Mouse (Mus musculus): ENCODE results near the gene Agbl2.

The Agbl2 gene

DNA sequence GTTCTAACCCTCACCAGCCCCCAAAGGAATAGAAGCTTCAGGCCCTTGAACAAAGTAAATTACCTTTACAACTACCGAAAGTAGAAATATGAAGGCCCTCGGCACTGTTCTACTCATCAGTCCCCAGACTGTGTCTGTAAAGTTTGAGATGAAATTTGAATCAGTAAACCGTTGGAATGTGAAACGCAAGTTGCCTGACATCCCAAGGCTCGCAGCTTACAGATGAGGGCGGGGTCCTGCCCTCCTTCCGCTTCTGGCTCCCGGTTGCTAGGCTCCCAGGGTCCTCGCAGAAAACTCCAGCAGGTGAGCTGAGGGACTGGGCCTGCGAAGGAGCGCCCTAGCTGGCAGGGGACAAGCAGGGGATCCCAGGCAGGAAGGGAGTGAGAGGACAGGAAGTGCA lies at the start of gene Agbl2:
Gene Agbl2, plus strand, starts transcription at position 270 of the 400 bp plus-strand sequence.
- CTCF ChIA-PET: no interaction called here

- CTCF ChIA-PET: interaction anchor here (0.7 kb wide), 1 partner anchor 200 kb away, joined by 3 read pairs; no protein-coding TSS in a partner anchor
Measured at GRCm38 (mm10) chr2:90735326-90735725, 47.2 kb upstream of the Agbl2 start.

DNA sequence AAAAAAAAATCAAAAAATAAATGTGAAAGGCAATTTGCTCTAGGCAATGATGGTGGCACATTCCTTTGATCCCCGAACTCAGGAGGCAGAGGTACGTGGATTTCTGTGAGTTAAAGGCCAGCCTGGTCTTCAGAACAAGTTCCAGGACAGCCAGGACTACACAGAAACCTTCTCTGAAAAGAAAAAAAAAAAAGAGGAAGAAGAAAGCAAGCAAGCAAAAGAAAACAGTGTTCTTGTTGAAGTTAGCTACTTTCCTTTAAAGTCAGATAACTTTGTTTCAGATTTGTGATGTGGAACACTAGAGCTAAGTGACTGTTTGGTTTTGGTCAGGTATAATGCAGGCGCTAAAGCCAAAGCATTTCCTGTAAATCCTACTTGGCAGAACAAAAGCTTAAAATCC lies 43.7 kb upstream of the Agbl2 start:
- CTCF ChIA-PET: interaction anchor here (0.7 to 0.8 kb wide), 2 partner anchors 104 to 199 kb away, joined by 3 read pairs; no protein-coding TSS in a partner anchor

DNA sequence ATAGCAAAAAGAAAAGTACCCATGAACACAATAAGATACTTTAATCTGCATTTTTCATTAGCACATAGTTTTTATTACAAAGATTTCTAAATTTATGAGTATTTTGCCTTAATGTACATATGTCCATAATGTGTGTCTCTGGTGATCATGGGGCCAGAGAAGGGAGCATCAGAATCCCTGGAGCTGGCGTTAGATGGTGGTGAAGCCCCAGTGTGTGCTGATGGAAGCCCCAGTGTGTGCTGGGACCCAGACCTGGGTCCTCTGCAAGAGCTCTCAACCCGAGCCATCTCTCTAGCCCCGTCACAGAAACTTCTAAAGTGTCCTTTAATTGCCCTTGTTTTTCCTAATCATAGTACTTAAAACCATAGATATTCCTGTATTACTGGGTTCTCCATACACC lies 43.2 kb upstream of the Agbl2 start:
- CTCF ChIA-PET: interaction anchor here (0.7 to 0.8 kb wide), 2 partner anchors 104 to 199 kb away, joined by 3 read pairs; no protein-coding TSS in a partner anchor

DNA sequence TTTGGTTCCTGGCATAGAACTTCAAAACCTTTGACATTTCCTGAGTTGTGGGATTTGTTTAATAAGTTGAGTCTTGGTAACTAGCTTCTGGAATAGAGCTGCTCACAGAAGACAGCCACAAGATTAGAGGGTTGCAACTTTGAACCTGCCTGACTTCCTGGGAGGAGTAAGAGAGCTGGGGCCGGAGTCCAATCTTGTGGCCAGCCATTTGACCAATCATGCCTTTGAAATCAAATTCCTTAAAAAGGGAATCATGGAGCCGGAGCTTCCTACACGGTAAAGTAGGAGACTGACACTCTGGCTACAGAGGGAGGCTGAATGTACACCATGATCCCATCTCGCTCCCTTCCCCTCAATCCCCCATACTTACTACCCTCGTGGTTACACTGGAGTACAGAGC lies 42.6 kb upstream of the Agbl2 start:
- CTCF ChIA-PET: interaction anchor here (0.8 kb wide), 1 partner anchor 281 kb away, joined by 3 read pairs; no protein-coding TSS in a partner anchor

DNA sequence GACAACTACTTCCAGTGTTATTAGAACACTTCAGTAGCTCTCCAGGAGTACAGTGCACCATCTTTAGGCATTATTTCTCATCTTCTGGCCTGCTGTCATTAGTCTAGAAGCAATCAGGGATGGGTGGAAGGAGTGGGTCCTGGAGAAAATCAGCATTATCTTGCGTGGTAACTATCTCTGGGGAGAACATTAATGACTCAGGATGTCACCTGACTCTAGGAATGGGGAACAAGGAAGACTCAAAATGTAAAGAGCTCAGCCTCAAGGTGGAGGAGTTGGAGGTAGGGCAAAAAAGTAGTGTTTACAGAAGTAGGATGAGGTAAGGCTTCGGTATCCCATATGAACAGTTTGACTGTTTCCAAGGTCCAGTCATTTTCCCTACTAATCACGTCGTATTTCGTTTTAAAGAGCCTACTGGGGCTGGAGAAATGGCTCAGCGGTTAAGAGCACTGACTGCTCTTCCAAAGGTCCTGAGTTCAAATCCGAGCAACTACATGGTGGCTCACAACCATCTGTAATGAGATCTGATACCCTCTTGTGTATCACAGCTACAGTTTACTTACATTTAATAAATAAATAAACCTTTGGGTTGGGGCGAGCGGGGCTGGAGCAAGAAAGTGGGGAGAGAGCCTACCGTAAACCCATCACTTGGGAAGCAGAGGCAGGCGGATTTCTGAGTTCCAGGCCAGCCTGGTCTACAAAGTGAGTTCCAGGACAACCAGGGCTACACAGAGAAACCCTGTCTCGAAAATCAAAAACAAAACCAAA lies 38.1 kb upstream of the Agbl2 start:
- CTCF ChIA-PET: no interaction called here

- CTCF ChIA-PET: no interaction called here
Measured at GRCm38 (mm10) chr2:90745053-90745678, 37.4 kb upstream of the Agbl2 start, which contains the start of gene Fnbp4. Gene Fnbp4, plus strand, starts transcription at chr2:90745370.

- CTCF ChIA-PET: interaction anchor here (0.6 kb wide), 1 partner anchor 15 kb away, joined by 3 read pairs; no protein-coding TSS in a partner anchor
Measured at GRCm38 (mm10) chr2:90745740-90746537, 36.6 kb upstream of the Agbl2 start.

- CTCF ChIA-PET: interaction anchor here (0.6 kb wide), 1 partner anchor 15 kb away, joined by 3 read pairs; no protein-coding TSS in a partner anchor
Measured at GRCm38 (mm10) chr2:90746538-90746865, 36.0 kb upstream of the Agbl2 start.

- CTCF ChIA-PET: no interaction called here
Measured at GRCm38 (mm10) chr2:90747131-90747530, 35.4 kb upstream of the Agbl2 start.

DNA sequence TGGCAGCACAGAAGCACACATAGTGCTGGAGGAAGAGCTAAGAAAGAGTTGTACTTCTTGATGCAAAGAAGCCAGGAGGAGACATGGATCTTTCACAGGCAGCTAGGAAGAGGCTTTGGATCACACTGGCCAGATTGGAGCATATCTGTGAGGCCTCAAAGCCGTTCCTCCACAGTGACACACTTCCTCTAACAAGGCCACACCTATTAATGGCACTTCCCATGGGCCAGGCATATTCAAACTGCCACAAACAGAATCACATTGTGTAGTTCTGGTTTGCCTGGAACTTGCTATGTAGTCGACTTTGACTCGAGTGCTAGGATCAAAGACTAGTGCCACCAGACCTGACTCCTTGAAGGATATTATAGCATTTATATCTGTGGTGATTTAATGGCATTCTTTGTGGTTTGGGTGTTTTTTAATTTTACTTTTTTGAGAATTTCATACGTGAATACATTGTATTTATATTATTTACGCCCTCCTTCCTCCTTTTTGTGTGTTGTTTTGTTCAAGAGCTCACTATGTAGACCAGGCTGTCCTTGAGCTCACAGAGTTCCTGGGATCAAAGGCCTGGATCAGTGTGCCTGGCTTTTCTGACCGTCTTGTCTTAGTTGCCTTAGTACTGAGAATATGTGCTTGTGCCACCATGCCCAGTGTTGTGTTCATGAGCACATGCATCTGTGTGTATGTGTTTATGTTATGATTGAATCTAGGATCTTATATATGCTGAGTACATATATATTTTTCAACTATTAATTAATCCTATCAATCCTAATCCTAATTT lies 32.7 kb upstream of the Agbl2 start:
- CTCF ChIA-PET: interaction anchor here (0.6 kb wide), 1 partner anchor 359 kb away, joined by 6 read pairs; no protein-coding TSS in a partner anchor

DNA sequence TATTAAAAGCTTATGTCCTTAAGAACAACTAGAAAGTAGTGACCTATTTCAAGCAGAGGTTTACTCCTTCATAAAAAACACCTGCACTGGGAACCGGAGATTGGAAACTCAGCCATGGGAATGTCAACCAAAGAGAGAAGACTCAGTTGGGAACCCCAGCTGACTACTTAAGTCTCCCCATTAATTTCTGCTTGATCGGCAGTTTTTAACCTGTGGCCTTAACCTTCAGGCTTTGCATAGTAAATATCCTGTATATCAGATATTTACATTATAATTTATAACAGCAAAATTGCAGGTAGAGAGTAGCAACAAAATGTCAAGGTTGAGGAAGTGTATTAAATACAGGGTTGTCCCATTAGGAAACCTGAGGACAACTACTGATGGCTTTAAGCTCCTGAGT lies 29.0 kb upstream of the Agbl2 start:
- CTCF ChIA-PET: no interaction called here

DNA sequence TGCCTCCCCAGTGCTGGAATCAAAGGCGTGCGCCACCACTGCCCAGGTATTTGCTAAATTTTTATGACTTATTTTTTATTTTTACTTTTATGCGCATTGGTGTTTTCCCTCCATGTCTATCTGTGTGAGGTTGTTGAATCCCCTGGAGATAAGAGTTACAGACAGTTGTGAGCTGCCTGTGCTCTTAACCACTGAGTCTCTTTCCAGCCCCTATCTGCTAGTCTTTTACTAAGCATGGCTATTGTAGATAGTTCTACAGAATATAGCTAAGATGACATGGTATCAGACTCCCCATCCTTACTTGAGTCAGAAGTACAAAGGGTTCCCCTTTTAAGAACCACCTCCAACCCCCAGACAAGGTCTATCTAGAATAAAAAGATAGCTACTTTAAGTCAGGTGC lies 28.3 kb upstream of the Agbl2 start:
- CTCF ChIA-PET: interaction anchor here (0.5 kb wide), 1 partner anchor 325 kb away, joined by 7 read pairs; no protein-coding TSS in a partner anchor

DNA sequence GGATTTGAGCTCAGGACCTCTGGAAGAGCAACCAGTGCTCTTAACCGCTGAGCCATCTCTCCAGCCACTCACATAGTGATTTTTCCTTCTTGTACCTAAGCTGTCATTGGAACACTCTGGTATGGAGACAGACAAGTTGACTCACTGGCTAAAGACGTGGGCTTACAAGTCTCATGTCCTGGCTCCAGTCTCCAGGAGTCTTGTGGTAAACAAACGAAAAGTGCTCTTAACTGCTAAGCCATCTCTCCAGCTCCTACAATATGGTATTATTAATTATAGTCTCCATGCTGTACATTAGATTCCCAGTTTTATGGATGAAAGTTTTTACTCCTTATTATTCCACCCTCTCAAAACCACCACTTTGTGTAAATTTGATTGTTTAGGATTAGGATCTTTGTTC lies 17.4 kb upstream of the Agbl2 start:
- CTCF ChIA-PET: interaction anchor here (0.6 kb wide), 1 partner anchor 9 kb away, joined by 4 read pairs; no protein-coding TSS in a partner anchor

DNA sequence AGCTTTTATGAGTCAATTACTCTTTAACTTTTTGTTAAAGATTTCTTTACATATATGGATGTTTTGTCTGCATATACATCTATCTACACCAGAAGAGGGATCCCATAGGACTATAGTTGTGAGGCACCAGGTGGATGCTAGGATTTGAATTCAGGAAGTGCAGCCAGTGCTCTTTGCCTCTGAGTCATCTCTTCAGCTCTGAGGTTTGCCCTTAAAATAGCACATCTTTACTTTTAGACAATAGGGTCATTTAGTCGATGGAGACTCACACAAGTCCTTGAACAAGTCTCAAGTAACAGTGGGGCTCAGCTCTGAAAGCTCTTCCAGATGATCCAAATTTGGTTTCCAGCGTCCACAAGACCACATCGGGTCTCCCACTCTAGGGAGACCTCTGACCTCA lies 1.2 kb upstream of the Agbl2 start:
- CTCF ChIA-PET: interaction anchor here (0.7 kb wide), 2 partner anchors 13 to 130 kb away, joined by 3 to 4 read pairs; no protein-coding TSS in a partner anchor

DNA sequence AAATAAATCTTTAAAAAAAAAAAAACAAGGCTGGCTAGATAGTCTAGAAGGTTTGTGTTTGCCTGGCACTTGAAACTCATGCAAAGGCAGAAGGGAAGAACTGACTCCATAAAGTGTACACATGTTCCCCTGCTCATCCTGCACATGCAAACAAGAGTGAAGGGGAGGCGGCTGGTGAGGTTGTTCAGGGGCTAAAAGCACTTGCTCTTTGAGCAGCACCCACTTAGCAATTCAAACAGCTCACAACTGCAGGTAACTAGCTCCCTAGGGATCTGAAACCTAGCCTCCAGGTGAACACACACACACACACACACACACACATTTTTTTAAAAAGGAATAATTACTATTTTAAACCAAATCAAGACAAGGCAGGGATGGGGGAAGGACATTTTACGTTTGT lies 589 bp upstream of the Agbl2 start:
- CTCF ChIA-PET: interaction anchor here (0.7 kb wide), 2 partner anchors 14 to 130 kb away, joined by 3 to 4 read pairs; no protein-coding TSS in a partner anchor

GRCm38 (mm10) chr2:90782901-90783486 lies 467 bp downstream of the Agbl2 start:
- CTCF ChIA-PET: no interaction called here

- CTCF ChIA-PET: interaction anchor here (0.6 kb wide), 1 partner anchor 11 kb away, joined by 4 read pairs; no protein-coding TSS in a partner anchor
Measured at GRCm38 (mm10) chr2:90788126-90788525, 5.6 kb downstream of the Agbl2 start.

- CTCF ChIA-PET: no interaction called here
Measured at GRCm38 (mm10) chr2:90808241-90809126, 26.0 kb downstream of the Agbl2 start.

DNA sequence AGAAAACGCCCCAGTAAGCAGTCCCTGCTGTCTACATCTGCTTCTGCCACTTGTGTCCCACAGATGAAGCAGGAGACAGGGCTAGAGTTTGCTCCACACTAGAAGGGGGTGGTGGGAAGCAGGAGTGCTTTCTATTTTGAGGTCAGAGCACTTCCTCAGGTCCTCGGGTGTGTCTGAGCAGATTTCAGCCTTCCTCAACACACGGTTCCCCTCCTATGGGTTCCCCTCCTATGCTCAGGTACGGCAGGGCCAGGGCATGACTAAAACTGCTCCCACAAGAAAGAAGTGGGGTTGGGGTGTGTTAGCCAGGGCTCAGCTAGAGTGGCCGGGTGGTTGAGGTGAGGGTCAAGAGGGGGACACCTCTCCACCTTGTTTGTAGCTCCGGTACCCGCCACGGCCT lies 28.2 kb downstream of the Agbl2 start:
- CTCF ChIA-PET: no interaction called here

Data from spleen, embryonic (tissue).